Mouse (Mus musculus) MEL (cell line): ENCODE results near the gene Ptrh2.

Experiments used
- CHD1 ChIP-seq: IDR thresholded peaks from 2 replicates; pipeline ENCODE4 v1.6.1; 2012; ENCODE audit warnings: low read depth, mild to moderate bottlenecking, inconsistent platforms, low read length, improper control_type of control experiment
- CTCF ChIP-seq, 3 experiments: IDR thresholded peaks in 2 of 3; conservative IDR thresholded peaks in 1 of 3; 2 replicates each; pipeline ENCODE4 v1.5.1; 2011 to 2012; ENCODE audit warnings: low read length in 3 of 3, low read depth in 2 of 3, mild to moderate bottlenecking in 2 of 3, improper control_type of control experiment in 1 of 3, inconsistent platforms in 1 of 3, mixed read lengths in 1 of 3, moderate library complexity in 1 of 3; ENCODE audit not compliant: control insufficient read depth in 1 of 3, insufficient read depth in 1 of 3, poor library complexity in 1 of 3, severe bottlenecking in 1 of 3
- E2F4 ChIP-seq: IDR thresholded peaks from 2 replicates; pipeline ENCODE4 v1.6.1; 2011; ENCODE audit warnings: low read depth, low read length, improper control_type of control experiment, borderline replicate concordance
- ELF1 ChIP-seq: IDR thresholded peaks from 2 replicates; pipeline ENCODE4 v1.6.1; 2014; ENCODE audit warnings: low read depth, mild to moderate bottlenecking, inconsistent platforms, low read length, improper control_type of control experiment, moderate library complexity
- GATA1 ChIP-seq: IDR thresholded peaks from 2 replicates; pipeline ENCODE4 v1.6.1; 2011; ENCODE audit warnings: low read depth, low read length, improper control_type of control experiment
- JUND ChIP-seq: IDR thresholded peaks from 2 replicates; pipeline ENCODE4 v1.6.1; 2011; ENCODE audit warnings: low read depth, mild to moderate bottlenecking, improper control_type of control experiment, low read length
- MXI1 ChIP-seq: IDR thresholded peaks from 2 replicates; pipeline ENCODE4 v1.6.1; 2011; ENCODE audit warnings: mild to moderate bottlenecking, low read depth, low read length, improper control_type of control experiment
- POLR2A ChIP-seq, 2 experiments: IDR thresholded peaks; 2 replicates each; pipeline ENCODE4 v1.6.1; 2011 to 2012; ENCODE audit warnings: low read length in 2 of 2, mild to moderate bottlenecking in 2 of 2, control low read depth in 1 of 2, improper control_type of control experiment in 1 of 2, low read depth in 1 of 2, moderate library complexity in 1 of 2; ENCODE audit not compliant: control insufficient read depth in 1 of 2, insufficient read depth in 1 of 2, poor library complexity in 1 of 2
- POLR2AphosphoS2 ChIP-seq: IDR thresholded peaks from 2 replicates; pipeline ENCODE4 v1.6.1; 2011; ENCODE audit warnings: low read length, improper control_type of control experiment
- RCOR1 ChIP-seq: IDR thresholded peaks from 2 replicates; pipeline ENCODE4 v1.6.1; 2012; ENCODE audit warnings: low read depth, mild to moderate bottlenecking, inconsistent platforms, low read length, improper control_type of control experiment
- SIN3A ChIP-seq: IDR thresholded peaks from 2 replicates; pipeline ENCODE4 v1.6.1; 2012; ENCODE audit warnings: low read length, improper control_type of control experiment, inconsistent platforms
- TCF12 ChIP-seq: IDR thresholded peaks from 2 replicates; pipeline ENCODE4 v1.6.1; 2014; ENCODE audit warnings: low read depth, mild to moderate bottlenecking, inconsistent platforms, low read length, improper control_type of control experiment, moderate library complexity
- ZC3H11A ChIP-seq: IDR thresholded peaks from 2 replicates; pipeline ENCODE4 v1.6.1; 2012; ENCODE audit warnings: low read depth, mild to moderate bottlenecking, inconsistent platforms, low read length, improper control_type of control experiment
- ZKSCAN1 ChIP-seq: IDR thresholded peaks from 2 replicates; pipeline ENCODE4 v1.6.1; 2012; ENCODE audit warnings: low read depth, mild to moderate bottlenecking, inconsistent platforms, low read length, improper control_type of control experiment, moderate library complexity

GRCm38 (mm10) chr11:86684126-86685012 lies 584 bp downstream of the Ptrh2 start:
- TF ChIP-seq SIN3A (peak; percentile 77; the same call in 1 of the 2 replicates), RCOR1 (no peak), ZKSCAN1 (no peak), E2F4 (no peak), POLR2A (IDR thresholded peaks at IDR 0.05; ENCODE audit: control insufficient read depth in 1 of 2, insufficient read depth in 1 of 2, low read depth in 1 of 2, low read length in 2 of 2, poor library complexity in 1 of 2) (peak in 1 of 2 experiments; percentile 22; a peak in 1 of 4 replicates), CHD1 (peak; percentile 97), ZC3H11A (no peak), GATA1 (no peak), JUND (no peak), CTCF (IDR thresholded peaks at IDR 0.05 in 2 of 3, conservative IDR thresholded peaks at IDR 0.05 in 1 of 3; ENCODE audit: control insufficient read depth in 1 of 3, insufficient read depth in 1 of 3, low read depth in 2 of 3, low read length in 3 of 3, poor library complexity in 1 of 3, severe bottlenecking in 1 of 3) (no peak), ELF1 (no peak), TCF12 (no peak), POLR2AphosphoS2 (no peak), MXI1 (no peak)
